Mouse (Mus musculus) liver, embryonic 14.5 days (tissue): ENCODE results near the gene Mrps16.

Experiments used
- CTCF ChIP-seq: IDR thresholded peaks from 2 replicates; pipeline ENCODE4 v1.5.1; 2016; ENCODE audit warnings: antibody characterized with exemption, low read depth, control low read depth
- EP300 ChIP-seq: IDR thresholded peaks from 2 replicates; pipeline ENCODE4 v1.6.1; 2016; ENCODE audit warnings: antibody characterized with exemption, low read depth

DNA sequence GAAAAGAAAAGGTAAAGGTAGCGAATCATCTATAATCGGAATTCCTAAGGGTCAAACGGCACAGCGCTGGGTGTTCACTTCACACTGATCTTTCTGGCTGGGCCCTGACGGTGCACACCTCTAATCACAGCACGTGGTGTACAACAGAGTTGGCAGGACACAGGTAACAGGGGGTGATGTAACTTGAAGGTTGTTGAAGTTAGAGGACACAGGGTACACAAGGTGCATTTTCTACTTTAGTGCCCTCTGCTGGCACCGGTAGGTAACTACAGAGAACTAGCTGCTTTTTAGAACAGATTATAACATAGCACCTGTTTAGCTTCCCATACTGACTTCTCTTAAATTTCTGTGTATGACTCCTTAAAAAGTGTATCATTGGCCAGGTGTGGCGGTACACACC is 53.3 kb downstream of the Mrps16 start:
- no peak for TF ChIP-seq EP300
- TF ChIP-seq CTCF, result peak; percentile 74
